Mouse (Mus musculus) MEL (cell line): ENCODE data around the gene Lyg1. TPM values are rescaled to one million over a fixed set of nuclear protein-coding genes. Genes with fewer than 3 reads are reported as not detected.
A peak's percentile ranks its signal among the peaks of the same experiment; 100 is the strongest.

ENCODE experiments used
- DNase-seq: peaks from one replicate; pipeline ENCODE4 v3.0.0; 2011; ENCODE audit warnings: low read depth, low spot score
- H3K27ac ChIP-seq: 2 replicates; pipeline ENCODE4 v1.5.1; 2012; ENCODE audit warnings: low read depth, mild to moderate bottlenecking, control low read depth, low read length, moderate library complexity; ENCODE audit not compliant: control insufficient read depth
- H3K27me3 ChIP-seq, 2 experiments: fragments of 150-350 bp in 1 of 2; sonication (generic) in 1 of 2; 2 replicates each; pipeline ENCODE4 v1.6.1; 2012; ENCODE audit warnings: low read length in 2 of 2, mild to moderate bottlenecking in 2 of 2, improper control_type of control experiment in 1 of 2, moderate library complexity in 1 of 2; ENCODE audit not compliant: insufficient read depth in 2 of 2, control insufficient read depth in 1 of 2
- H3K36me3 ChIP-seq, 2 experiments: 2 replicates each; pipeline ENCODE4 v1.6.1; 2012 to 2014; ENCODE audit warnings: low read length in 2 of 2, improper control_type of control experiment in 1 of 2, inconsistent platforms in 1 of 2, mild to moderate bottlenecking in 1 of 2; ENCODE audit not compliant: insufficient read depth in 2 of 2, control insufficient read depth in 1 of 2
- H3K4me1 ChIP-seq, 2 experiments: fragments of 150-350 bp in 1 of 2; sonication (generic) in 1 of 2; 2 replicates each; pipeline ENCODE4 v1.6.1; 2012; ENCODE audit warnings: low read length in 2 of 2, improper control_type of control experiment in 1 of 2, mild to moderate bottlenecking in 1 of 2; ENCODE audit not compliant: insufficient read depth in 2 of 2, control insufficient read depth in 1 of 2
- H3K4me3 ChIP-seq, 2 experiments: fragments of 150-350 bp in 1 of 2; sonication (generic) in 1 of 2; 2 replicates each; pipeline ENCODE4 v1.5.1; 2012; ENCODE audit warnings: low read depth in 2 of 2, low read length in 2 of 2, mild to moderate bottlenecking in 2 of 2, moderate library complexity in 2 of 2, control low read depth in 1 of 2, improper control_type of control experiment in 1 of 2; ENCODE audit not compliant: control insufficient read depth in 1 of 2, insufficient read depth in 1 of 2
- H3K79me2 ChIP-seq: 2 replicates; pipeline ENCODE4 v1.6.1; 2012; ENCODE audit warnings: mild to moderate bottlenecking, low read length, moderate library complexity; ENCODE audit not compliant: control insufficient read depth, poor library complexity, insufficient read depth
- H3K9ac ChIP-seq: 2 replicates; pipeline ENCODE4 v1.6.1; 2012; ENCODE audit warnings: low read depth, mild to moderate bottlenecking, control low read depth, low read length, moderate library complexity; ENCODE audit not compliant: control insufficient read depth, poor library complexity, severe bottlenecking
- H3K9me3 ChIP-seq: fragments of 150-350 bp; sonication (generic); replicated peaks from 2 replicates; pipeline ENCODE4 v1.6.1; 2012; ENCODE audit warnings: mild to moderate bottlenecking, low read length, improper control_type of control experiment, moderate library complexity; ENCODE audit not compliant: insufficient read depth
- CHD2 ChIP-seq: IDR thresholded peaks from 2 replicates; pipeline ENCODE4 v1.6.1; 2011; ENCODE audit warnings: low read length, improper control_type of control experiment
- CTCF ChIP-seq, 3 experiments: IDR thresholded peaks in 2 of 3; conservative IDR thresholded peaks in 1 of 3; 2 replicates each; pipeline ENCODE4 v1.5.1; 2011 to 2012; ENCODE audit warnings: low read length in 3 of 3, low read depth in 2 of 3, mild to moderate bottlenecking in 2 of 3, improper control_type of control experiment in 1 of 3, inconsistent platforms in 1 of 3, mixed read lengths in 1 of 3, moderate library complexity in 1 of 3; ENCODE audit not compliant: control insufficient read depth in 1 of 3, insufficient read depth in 1 of 3, poor library complexity in 1 of 3, severe bottlenecking in 1 of 3
- GATA1 ChIP-seq: IDR thresholded peaks from 2 replicates; pipeline ENCODE4 v1.6.1; 2011; ENCODE audit warnings: low read depth, low read length, improper control_type of control experiment
- KAT2A ChIP-seq: conservative IDR thresholded peaks from 2 replicates; pipeline ENCODE4 v1.6.1; 2012; ENCODE audit warnings: low read depth, low read length, improper control_type of control experiment, inconsistent platforms
- MAFK ChIP-seq: IDR thresholded peaks from 2 replicates; pipeline ENCODE4 v1.6.1; 2011; ENCODE audit warnings: low read depth, mild to moderate bottlenecking, low read length, improper control_type of control experiment, borderline replicate concordance
- MYB ChIP-seq: IDR thresholded peaks from 2 replicates; pipeline ENCODE4 v1.6.1; 2011; ENCODE audit warnings: mild to moderate bottlenecking, low read depth, low read length, improper control_type of control experiment
- NELFE ChIP-seq: IDR thresholded peaks from 2 replicates; pipeline ENCODE4 v1.6.1; 2011; ENCODE audit warnings: low read depth, low read length, improper control_type of control experiment
- NRF1 ChIP-seq: IDR thresholded peaks from 2 replicates; pipeline ENCODE4 v1.6.1; 2014; ENCODE audit warnings: low read depth, mild to moderate bottlenecking, inconsistent platforms, low read length, improper control_type of control experiment, moderate library complexity; ENCODE audit not compliant: poor library complexity, insufficient read depth, severe bottlenecking
- POLR2AphosphoS2 ChIP-seq: IDR thresholded peaks from 2 replicates; pipeline ENCODE4 v1.6.1; 2011; ENCODE audit warnings: low read length, improper control_type of control experiment
- POLR2AphosphoS5 ChIP-seq: IDR thresholded peaks from 2 replicates; pipeline ENCODE4 v1.6.1; 2012; ENCODE audit warnings: low read depth, borderline replicate concordance, mild to moderate bottlenecking, inconsistent platforms, low read length, moderate library complexity, mixed read lengths
- SMC3 ChIP-seq: IDR thresholded peaks from 2 replicates; pipeline ENCODE4 v1.6.1; 2011; ENCODE audit warnings: low read depth, low read length, improper control_type of control experiment
- TAL1 ChIP-seq: IDR thresholded peaks from 2 replicates; pipeline ENCODE4 v1.6.1; 2012; ENCODE audit warnings: mild to moderate bottlenecking, inconsistent platforms, low read length, moderate library complexity, mixed read lengths
- TBP ChIP-seq: IDR thresholded peaks from 2 replicates; pipeline ENCODE4 v1.8.0; 2011; ENCODE audit warnings: low read depth, low read length, improper control_type of control experiment
- UBTF ChIP-seq: IDR thresholded peaks from 2 replicates; pipeline ENCODE4 v1.6.1; 2012; ENCODE audit warnings: low read depth, mild to moderate bottlenecking, inconsistent platforms, low read length, improper control_type of control experiment, moderate library complexity, borderline replicate concordance; ENCODE audit not compliant: insufficient read depth
- USF1 ChIP-seq: IDR thresholded peaks from 2 replicates; pipeline ENCODE4 v1.6.1; 2014; ENCODE audit warnings: low read depth, mild to moderate bottlenecking, inconsistent platforms, low read length, improper control_type of control experiment, moderate library complexity
- USF2 ChIP-seq, 2 experiments: IDR thresholded peaks; 2 replicates each; pipeline ENCODE4 v1.6.1; 2011 to 2012; ENCODE audit warnings: improper control_type of control experiment in 2 of 2, low read length in 2 of 2, borderline replicate concordance in 1 of 2, inconsistent platforms in 1 of 2, low read depth in 1 of 2, mild to moderate bottlenecking in 1 of 2; ENCODE audit not compliant: insufficient read depth in 1 of 2
- polyA plus RNA-seq, 2 experiments: library from polyadenylated mRNA; stranded (reverse) in 1 of 2; unstranded in 1 of 2; fragments of >175 nt in 1 of 2; fragments of >200 nt in 1 of 2; gene quantifications; 2 replicates each; pipeline versions ENCODE4 v1.2.1 to v1.2.4; 2012; ENCODE audit warnings: low replicate concordance in 2 of 2, low read depth in 1 of 2; ENCODE audit not compliant: insufficient read length in 2 of 2, insufficient read depth in 1 of 2, missing spikeins in 1 of 2
- total RNA-seq: library from RNA; depleted of rRNA; stranded (reverse); fragments of 300-350 nt; gene quantifications from 2 replicates; pipeline ENCODE4 v1.2.3, GENCODE M21; 2012; rRNA removed

Gene Lyg1
- total RNA-seq (not detected in 2 replicates), polyA plus RNA-seq (not detected)

GRCm38 (mm10) chr1:37957659-37958058, at the start of gene Lyg1:
Lyg1 (minus strand) TSS chr1:37957759.
- H3K36me3 ChIP-seq: no peaks in the 10 kb centered on the region
- H3K4me3 ChIP-seq: no peak within 1 kb of the TSS
- H3K27ac ChIP-seq: no peak within 1 kb of the TSS
- no peak within 1 kb of the TSS for H3K9ac ChIP-seq
- no peaks in the 10 kb centered on the region for H3K4me1 ChIP-seq
- H3K27me3 ChIP-seq: peaks cover 9 to 15% of the 10 kb centered on the region in 2 experiments
- no peak for DNase-seq
- no peak for TF ChIP-seq MYB
- no peak for TF ChIP-seq TBP
- TF ChIP-seq POLR2AphosphoS2: no peak
- TF ChIP-seq UBTF: no peak
- no peak for TF ChIP-seq MAFK
- no peak for TF ChIP-seq GATA1
- TF ChIP-seq USF1: no peak
- no peak for TF ChIP-seq CHD2
- no peak for TF ChIP-seq NELFE
- no peak for TF ChIP-seq CTCF (IDR thresholded peaks at IDR 0.05 in 2 of 3, conservative IDR thresholded peaks at IDR 0.05 in 1 of 3; ENCODE audit: control insufficient read depth in 1 of 3, insufficient read depth in 1 of 3, low read depth in 2 of 3, low read length in 3 of 3, poor library complexity in 1 of 3, severe bottlenecking in 1 of 3)
- no peak for TF ChIP-seq TAL1
- no peak for TF ChIP-seq USF2 (IDR thresholded peaks at IDR 0.05; ENCODE audit: borderline replicate concordance in 1 of 2, insufficient read depth in 1 of 2, low read depth in 1 of 2, low read length in 2 of 2)
- TF ChIP-seq KAT2A: no peak
- no peak for TF ChIP-seq SMC3
- TF ChIP-seq POLR2AphosphoS5: no peak
- no peak for TF ChIP-seq NRF1
- no peaks in the 10 kb centered on the region for H3K79me2 ChIP-seq
- no peaks in the 10 kb centered on the region for H3K9me3 ChIP-seq

- H3K27ac ChIP-seq: no peak overlapping the region
- H3K9me3 ChIP-seq: no peaks in the 10 kb centered on the region
- H3K79me2 ChIP-seq: peaks cover 76% of the 10 kb centered on the region
- H3K27me3 ChIP-seq: no peaks in the 10 kb centered on the region
- H3K36me3 ChIP-seq: peaks cover 7 to 53% of the 10 kb centered on the region in 2 experiments
- TF ChIP-seq UBTF (no peak), USF1 (peak; percentile 18; the same call in 1 of the 2 replicates)
- H3K9ac ChIP-seq: no peak overlapping the region
- H3K4me3 ChIP-seq: no peak overlapping the region
- H3K4me1 ChIP-seq: peaks cover 23 to 34% of the 10 kb centered on the region in 2 experiments
- no peak for DNase-seq
Observed at GRCm38 (mm10) chr1:38006741-38007140, 49.2 kb upstream of the Lyg1 start.
